Mouse (Mus musculus) embryonic stem cell, embryonic (primary cell): ENCODE data around the gene Gnai2.

ENCODE experiments used
- CTCF ChIA-PET, 4 experiments: fragments of 300-600 bp in 2 of 4; fragments of 350-600 bp in 2 of 4; sonication (Branson Sonifier 250); formaldehyde crosslinking; loops; one replicate each; lab custom pipeline; 2022; ENCODE audit warnings: inconsistent platforms in 2 of 4; lab: Charles Lee
- POLR2A ChIA-PET, 4 experiments: fragments of 300-600 bp in 2 of 4; fragments of 350-600 bp in 2 of 4; sonication (Branson Sonifier 250); formaldehyde crosslinking; loops; one replicate each; lab custom pipeline; 2022; ENCODE audit warnings: antibody characterized with exemption in 4 of 4, inconsistent platforms in 1 of 4; lab: Charles Lee

The Gnai2 gene

DNA sequence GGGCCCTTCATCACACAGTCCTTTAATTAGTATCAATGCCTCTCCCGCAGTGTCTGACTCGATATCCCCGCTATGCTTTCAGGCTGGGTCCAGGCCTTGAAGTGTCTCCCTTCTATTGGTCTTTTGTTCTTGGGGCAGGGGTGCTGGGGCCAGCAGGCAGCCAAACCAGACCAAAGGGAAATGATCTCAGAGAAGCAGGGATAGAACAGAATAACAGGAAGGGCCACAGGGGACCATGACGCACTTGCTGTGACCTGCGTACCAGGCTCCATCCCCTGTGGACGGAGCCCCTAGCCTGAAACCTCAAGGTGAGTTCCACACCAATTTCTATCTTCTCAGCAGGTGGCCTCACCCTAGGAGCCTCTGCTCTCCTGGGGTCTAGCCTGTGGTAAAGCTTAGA lies 17.1 kb downstream of the Gnai2 start:
- ChIA-PET CTCF (interaction anchor here (0.6 to 9.0 kb wide), 25 partner anchors 8 to 287 kb away, joined by 3 to 109 read pairs (median 4); partner anchors contain the start of genes Gnai2 (in 1 of the 4) and Sema3b (in 1 of the 4)), POLR2A (interaction anchor here in 2 of 4 experiments (0.8 to 3.1 kb wide), 10 partner anchors 8 to 75 kb away, joined by 3 to 12 read pairs (median 4); partner anchors contain the start of gene Gnai2 (in 1 of the 2))

DNA sequence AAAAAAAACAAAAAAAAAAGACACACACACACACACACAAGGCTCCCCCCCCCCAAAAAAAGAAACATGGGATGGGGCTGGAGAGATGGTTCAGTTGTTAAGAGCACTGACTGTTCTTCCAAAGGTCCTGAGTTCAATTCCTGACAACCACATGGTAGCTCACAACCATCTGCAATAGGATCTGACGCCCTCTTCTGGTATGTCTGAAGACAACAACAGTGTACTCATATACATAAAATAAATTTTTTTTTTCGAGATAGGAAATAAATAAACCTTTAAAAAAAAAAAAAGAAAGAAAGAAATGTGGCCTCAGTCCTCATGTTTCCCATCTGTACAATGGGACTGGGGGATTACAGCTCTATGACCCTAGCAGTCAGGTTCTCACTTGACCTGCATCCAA lies 17.7 kb downstream of the Gnai2 start:
- ChIA-PET CTCF (interaction anchor here (0.6 to 9.0 kb wide), 33 partner anchors 8 to 1190 kb away, joined by 3 to 109 read pairs (median 4); partner anchors contain the start of genes Gnai2 (in 1 of the 4), Hyal3 (in 1 of the 4), Ifrd2 (in 1 of the 4) and Sema3b (in 1 of the 4)), POLR2A (interaction anchor here in 2 of 4 experiments (0.7 to 3.1 kb wide), 10 partner anchors 9 to 74 kb away, joined by 3 to 12 read pairs (median 5); partner anchors contain the start of genes Gnai2 (in 1 of the 2) and Ifrd2 (in 1 of the 2))

DNA sequence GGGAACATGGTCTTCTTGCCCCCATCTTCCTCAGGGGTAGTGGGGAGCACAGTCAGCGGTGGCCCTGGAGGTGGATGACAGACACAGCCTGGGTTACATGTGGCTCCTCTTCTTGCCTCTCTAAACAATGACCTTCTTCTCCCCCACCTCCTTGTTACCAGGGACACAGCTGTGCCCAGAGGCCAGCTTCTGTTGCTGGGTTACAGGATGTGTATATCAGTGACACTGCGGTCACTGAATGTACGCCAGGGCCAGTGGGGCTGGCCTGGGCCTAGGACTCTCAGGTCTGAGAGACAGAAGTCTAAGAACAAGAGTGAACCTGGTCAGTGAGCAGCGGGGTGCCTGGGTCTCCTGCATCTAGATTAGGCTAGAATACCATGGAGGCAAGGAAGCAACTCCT lies 20.1 kb downstream of the Gnai2 start:
- CTCF ChIA-PET, result interaction anchor here in 3 of 4 experiments (1.0 to 9.0 kb wide), 11 partner anchors 11 to 258 kb away, joined by 3 to 161 read pairs (median 7); partner anchors contain the start of gene Ifrd2 (in 1 of the 3)
- POLR2A ChIA-PET, result interaction anchor here in 2 of 4 experiments (0.9 to 4.3 kb wide), 10 partner anchors 9 to 38 kb away, joined by 3 to 27 read pairs (median 4); partner anchors contain the start of genes Gnai2 (in 1 of the 2) and Hyal1 (in 1 of the 2)

DNA sequence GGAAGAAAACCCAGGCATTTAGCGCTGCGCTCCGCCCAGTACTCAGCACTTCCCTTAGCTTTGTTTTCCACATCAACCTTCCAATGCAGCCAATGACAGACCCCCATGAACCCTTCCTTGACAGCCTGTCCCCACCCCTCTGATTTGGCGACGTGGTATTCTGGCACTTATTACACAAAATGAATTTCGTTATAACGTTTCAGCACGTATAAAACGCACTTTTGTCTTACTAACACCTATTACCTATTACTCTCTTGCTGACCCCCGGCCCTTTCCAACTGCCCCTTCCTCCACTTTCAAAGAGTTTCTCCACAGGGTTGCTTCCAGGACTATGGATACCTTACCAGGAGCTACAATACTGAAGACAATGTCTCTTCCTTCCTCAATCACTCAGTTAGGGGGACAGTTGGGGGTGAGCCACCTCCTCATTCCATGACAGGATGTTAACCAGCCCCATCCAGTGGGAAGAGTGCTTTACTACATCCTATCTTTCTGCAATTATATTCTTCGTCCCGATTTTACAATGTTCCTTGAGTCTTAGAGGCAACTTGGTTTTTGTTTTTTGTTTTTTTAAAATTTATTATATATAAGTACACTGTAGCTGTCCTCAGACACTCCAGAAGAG lies 22.1 kb downstream of the Gnai2 start:
- CTCF ChIA-PET, result interaction anchor here (0.6 to 9.0 kb wide), 93 partner anchors 12 to 1039 kb away, joined by 3 to 161 read pairs (median 5); partner anchors contain the start of genes Gnai2 (in 3 of the 4), Hyal2 (in 2 of the 4), Tmem115 (in 2 of the 4) and Zmynd10 (in 2 of the 4)
- POLR2A ChIA-PET, result interaction anchor here (0.5 to 4.8 kb wide), 101 partner anchors 10 to 1244 kb away, joined by 3 to 93 read pairs (median 5); partner anchors contain the start of genes Gnai2 (in 3 of the 4), Hyal3 (in 3 of the 4), Ifrd2 (in 3 of the 4) and Cyb561d2 (in 2 of the 4)

DNA sequence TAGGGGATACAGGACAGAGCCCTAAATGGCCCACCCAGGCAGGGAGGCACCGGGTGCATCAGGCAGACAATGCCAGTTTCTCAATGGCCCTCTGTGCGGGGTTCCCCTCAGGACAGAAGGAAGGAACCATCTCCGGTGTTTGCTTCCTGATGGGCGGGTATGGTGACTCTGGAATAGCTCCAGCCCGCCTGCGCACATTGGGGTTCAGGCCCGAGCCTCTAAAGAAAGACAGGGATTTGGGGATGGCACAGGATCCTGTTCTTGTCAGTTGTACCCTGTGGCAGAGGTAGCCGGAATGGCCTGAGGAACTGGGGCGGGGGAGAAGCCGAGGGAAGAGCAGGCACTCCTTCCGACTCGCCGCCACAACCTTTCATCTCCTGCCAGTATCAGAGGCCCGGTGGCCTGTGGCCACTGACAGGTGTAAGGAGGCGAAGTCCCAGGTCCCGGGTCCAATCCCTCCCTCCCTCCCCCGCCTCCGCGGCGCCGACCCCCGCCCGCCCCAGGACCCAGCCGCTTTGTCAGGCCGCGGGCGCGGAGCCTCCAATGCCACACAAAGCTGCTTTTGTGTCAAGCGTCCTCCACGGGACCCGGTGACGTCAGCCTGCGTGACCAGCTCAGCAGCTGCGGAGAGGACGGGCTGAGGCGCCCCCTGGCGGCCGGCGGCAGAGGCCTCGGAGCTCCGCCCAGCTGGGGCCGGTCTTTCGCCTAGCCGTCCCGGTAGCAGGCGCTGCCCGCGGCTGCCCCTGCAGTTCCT lies 22.8 kb downstream of the Gnai2 start:
- ChIA-PET CTCF (interaction anchor here (0.5 to 9.0 kb wide), 98 partner anchors 10 to 1040 kb away, joined by 3 to 161 read pairs (median 5); partner anchors contain the start of genes Gnai2 (in 3 of the 4), Tmem115 (in 3 of the 4), Hyal2 (in 2 of the 4) and Zmynd10 (in 2 of the 4)), POLR2A (interaction anchor here (0.5 to 4.8 kb wide), 112 partner anchors 9 to 1243 kb away, joined by 3 to 93 read pairs (median 5); partner anchors contain the start of genes Gnai2 (in 3 of the 4), Hyal3 (in 3 of the 4), Ifrd2 (in 3 of the 4) and Cyb561d2 (in 2 of the 4))

DNA sequence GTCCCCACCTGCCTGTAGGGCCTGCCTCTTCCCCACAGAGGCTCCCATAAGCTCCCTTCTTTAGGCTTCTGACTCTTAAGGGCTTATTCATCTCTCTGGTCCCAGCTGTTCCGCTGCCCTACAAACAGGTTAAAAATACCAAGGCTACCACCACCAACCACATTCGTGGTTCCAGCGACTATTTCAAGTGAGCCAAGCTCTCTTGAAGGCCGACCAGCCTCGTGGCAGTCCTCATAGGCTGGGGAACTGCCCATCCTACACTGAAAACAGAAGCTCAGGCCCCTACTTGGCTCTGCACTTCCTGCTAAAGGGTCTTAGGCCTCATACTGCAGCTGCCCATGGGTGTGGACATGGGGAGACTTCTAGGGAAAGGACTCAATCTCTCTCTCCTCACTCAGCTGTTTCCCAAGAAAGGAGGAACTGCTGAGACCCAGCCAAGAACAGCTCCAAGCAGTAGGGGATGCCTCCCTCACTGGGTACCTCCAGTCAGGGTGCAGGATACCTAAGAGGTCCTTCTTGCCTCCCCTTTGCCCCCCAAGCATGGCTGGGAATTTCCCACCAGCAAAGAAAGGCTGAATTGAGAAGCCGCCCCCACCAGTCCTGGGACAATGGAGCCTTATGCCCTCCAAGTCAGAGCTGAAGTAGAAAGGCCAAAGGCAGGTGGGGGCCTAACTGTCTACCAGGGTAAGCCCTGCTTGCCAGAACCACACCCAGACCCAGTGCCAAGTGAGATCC lies 23.5 kb downstream of the Gnai2 start:
- ChIA-PET CTCF (interaction anchor here (0.6 to 9.0 kb wide), 35 partner anchors 9 to 968 kb away, joined by 3 to 161 read pairs (median 7); partner anchors contain the start of genes Gnai2 (in 2 of the 4), Cyb561d2 (in 1 of the 4), Hyal2 (in 1 of the 4) and Nprl2 (in 1 of the 4)), POLR2A (interaction anchor here in 3 of 4 experiments (0.5 to 4.8 kb wide), 61 partner anchors 9 to 381 kb away, joined by 3 to 93 read pairs (median 8); partner anchors contain the start of genes Gnai2 (in 3 of the 3), Cyb561d2 (in 2 of the 3), Hyal3 (in 2 of the 3) and Ifrd2 (in 2 of the 3))

DNA sequence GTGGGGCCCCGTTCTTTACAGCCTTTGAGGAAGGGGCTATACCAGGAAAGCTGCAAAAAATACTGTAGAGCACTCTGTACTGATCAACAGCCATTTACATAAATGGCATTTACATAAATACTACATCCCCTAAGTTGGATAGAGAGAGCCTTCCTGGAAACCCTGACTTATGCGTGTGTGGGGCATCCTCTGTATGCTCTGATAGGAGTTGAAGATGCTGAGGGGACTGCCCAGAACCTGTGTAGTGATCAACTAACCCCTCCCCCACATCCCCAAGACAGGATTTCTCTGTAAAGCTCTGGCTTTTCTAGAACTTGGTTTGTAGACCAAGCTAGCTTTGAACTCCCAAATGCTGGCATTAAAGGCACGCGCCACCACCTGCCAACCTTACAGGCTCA lies 25.7 kb downstream of the Gnai2 start:
- ChIA-PET CTCF (interaction anchor here in 3 of 4 experiments (0.6 to 9.0 kb wide), 17 partner anchors 8 to 146 kb away, joined by 3 to 161 read pairs (median 4); partner anchors contain the start of gene Gnai2 (in 1 of the 3)), POLR2A (interaction anchor here in 3 of 4 experiments (0.7 to 4.8 kb wide), 20 partner anchors 9 to 106 kb away, joined by 3 to 82 read pairs (median 6); partner anchors contain the start of genes Hyal1 (in 2 of the 3), Ifrd2 (in 2 of the 3) and Gnai2 (in 1 of the 3))

DNA sequence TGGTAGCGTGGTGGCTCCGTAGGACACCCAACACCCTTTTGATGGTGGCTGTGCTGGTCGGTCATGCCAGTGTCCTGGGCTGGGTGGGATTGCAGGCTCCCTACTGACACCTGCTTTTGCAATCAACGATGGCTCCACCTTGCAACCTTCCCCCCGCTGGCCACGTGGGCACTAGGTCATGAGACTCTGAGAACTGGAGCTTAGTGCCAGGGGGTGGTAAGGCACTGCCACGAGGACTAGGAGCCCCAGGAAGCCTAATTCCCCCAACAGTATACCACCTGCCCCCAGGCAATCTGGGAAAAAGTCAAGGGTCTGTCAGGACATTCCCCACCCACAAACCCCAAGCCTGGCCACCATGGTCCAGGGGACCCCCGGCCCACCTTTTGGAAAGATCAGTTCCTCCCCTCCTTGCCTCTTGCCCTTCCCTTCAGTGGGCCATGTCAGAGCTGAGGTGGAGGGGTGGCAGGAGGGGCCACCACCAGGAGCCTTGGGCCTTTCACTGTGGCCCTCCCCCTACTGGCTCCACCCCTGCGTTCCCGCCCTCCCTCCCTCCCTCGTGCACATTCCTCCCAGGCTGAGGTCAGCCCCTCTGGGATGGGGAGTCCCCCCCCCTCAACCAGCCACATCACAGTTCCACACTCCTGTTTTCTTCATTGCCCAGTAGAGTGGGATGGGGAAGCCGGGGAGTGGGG lies 26.3 kb downstream of the Gnai2 start, which contains the start of gene Sema3b:
TSS of gene Sema3b (minus strand) at position 489 of the 692 bp plus-strand sequence.
- ChIA-PET POLR2A (interaction anchor here in 3 of 4 experiments (0.7 to 4.8 kb wide), 24 partner anchors 9 to 506 kb away, joined by 3 to 82 read pairs (median 4); partner anchors contain the start of genes Hyal1 (in 2 of the 3), Ifrd2 (in 2 of the 3) and Gnai2 (in 1 of the 3)), CTCF (interaction anchor here in 3 of 4 experiments (0.6 to 9.0 kb wide), 17 partner anchors 8 to 146 kb away, joined by 3 to 161 read pairs (median 4); no protein-coding TSS in a partner anchor)

DNA sequence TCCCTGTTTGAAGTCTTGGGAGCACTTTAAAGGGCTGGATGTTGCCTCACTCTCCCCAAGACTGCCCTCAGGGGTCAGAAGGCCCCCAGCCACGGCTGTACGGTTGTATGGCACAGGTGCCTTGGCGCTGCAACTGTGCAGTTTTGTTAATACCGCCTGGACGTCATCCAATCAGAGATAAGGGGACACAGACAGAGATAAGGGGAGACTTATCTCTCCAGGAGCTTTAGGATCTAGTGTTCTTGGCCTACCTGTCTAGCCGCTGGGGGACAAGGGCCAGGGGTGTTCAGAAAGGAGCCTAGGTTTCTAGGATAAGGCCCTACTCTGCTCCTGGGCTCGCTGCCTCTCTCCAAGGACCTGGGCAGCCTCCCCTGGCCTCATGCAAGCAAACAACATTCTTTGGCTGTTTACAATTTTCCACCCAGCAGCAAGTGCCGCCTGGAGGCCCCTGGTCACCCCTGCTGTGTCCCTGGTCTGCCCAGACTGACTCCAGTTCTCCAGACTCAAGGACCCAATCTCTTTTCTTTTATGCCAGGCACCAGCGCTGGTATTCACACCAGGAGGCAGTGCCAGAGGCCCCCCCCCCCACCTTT lies 27.4 kb downstream of the Gnai2 start:
- ChIA-PET CTCF (interaction anchor here in 3 of 4 experiments (0.5 to 8.2 kb wide), 12 partner anchors 8 to 132 kb away, joined by 3 to 110 read pairs (median 4); no protein-coding TSS in a partner anchor), POLR2A (interaction anchor here in 3 of 4 experiments (0.7 to 4.6 kb wide), 25 partner anchors 12 to 508 kb away, joined by 3 to 18 read pairs (median 3); partner anchors contain the start of genes Gnai2 (in 2 of the 3), Hyal1 (in 1 of the 3), Ifrd2 (in 1 of the 3) and Tusc2 (in 1 of the 3))

DNA sequence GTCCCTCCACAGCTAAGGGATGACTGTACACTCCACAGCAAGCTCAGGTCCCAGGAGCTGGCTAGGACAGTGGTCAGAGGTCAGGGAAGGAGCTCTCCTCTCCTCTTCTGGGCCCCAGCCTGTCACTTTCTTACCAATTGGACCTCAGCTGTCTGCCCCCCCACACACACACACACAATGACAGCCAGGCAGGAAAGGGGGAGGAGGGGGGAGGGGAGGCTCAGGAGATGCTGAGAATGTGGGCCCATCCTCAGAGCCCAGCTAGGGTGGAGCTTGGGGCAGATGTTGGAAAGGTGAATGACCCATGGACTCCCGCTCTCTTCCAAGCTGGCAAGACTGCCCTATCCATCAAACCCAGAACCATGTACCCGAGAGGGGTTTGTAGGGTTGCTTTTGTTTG lies 28.1 kb downstream of the Gnai2 start:
- CTCF ChIA-PET, result interaction anchor here (0.6 to 8.2 kb wide), 12 partner anchors 9 to 71 kb away, joined by 3 to 110 read pairs (median 5); no protein-coding TSS in a partner anchor
- POLR2A ChIA-PET, result interaction anchor here in 3 of 4 experiments (0.5 to 4.6 kb wide), 19 partner anchors 9 to 1402 kb away, joined by 3 to 18 read pairs (median 5); partner anchors contain the start of genes Gnai2 (in 2 of the 3), Ifrd2 (in 2 of the 3) and Tusc2 (in 1 of the 3)

DNA sequence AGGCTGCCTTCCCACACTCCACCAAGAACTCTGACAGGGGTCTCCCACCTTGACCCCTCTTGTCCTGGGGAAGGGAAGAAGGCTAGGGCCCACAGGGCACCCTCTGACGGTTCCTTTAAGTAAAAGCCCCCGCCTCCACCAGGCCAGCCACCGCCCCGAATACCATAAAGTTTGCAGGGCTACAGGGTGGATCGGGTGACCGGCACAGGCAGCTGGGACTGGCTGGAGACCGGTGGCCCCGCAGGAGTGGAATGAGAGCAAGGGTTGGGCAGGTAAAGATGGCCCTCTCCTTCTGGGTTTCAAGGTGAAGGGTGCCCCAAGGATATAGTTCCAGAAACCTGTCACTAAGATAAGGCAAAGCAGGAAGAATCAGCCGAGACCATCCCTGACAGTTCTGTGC lies 28.6 kb downstream of the Gnai2 start:
- ChIA-PET POLR2A (interaction anchor here (0.7 to 4.6 kb wide), 20 partner anchors 8 to 397 kb away, joined by 3 to 18 read pairs (median 5); partner anchors contain the start of genes Gnai2 (in 2 of the 4), Ifrd2 (in 2 of the 4), Hyal3 (in 1 of the 4) and Tusc2 (in 1 of the 4)), CTCF (interaction anchor here (0.7 to 8.2 kb wide), 13 partner anchors 11 to 71 kb away, joined by 3 to 110 read pairs (median 5); no protein-coding TSS in a partner anchor)

DNA sequence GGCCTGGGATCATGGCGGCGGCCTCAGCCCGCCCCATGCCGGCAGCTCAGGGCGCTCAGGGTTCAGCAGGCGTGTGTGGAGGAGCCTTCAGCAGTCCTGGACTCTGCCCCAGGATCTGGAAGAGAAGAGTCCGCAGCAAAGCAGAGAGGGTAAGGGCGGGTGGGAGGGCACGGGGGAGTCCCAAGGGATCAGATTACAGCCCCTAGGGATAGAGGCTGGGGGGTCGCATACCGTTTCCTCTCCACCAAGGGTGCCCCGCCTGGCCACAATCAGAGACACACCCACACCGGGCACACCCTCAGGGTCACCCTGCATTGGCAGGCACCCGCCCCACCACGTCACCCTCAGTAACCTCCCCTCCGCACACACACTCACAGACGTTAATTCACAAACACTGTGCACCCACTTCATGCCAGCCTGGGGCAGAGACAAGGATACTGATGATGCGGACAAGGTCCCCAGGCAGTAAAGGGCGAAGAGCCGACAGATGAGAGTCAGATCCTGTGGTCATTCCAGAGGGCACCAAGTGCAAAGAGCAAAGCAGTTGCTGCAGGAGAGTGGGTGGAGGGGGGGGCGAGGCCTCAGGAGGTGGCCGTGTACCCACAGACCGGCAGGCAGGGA lies 30.0 kb downstream of the Gnai2 start:
- CTCF ChIA-PET, result interaction anchor here in 1 of 4 experiments (0.5 to 1.5 kb wide), 4 partner anchors 13 to 40 kb away, joined by 3 to 7 read pairs (median 3); partner anchors contain the start of gene Ifrd2
- POLR2A ChIA-PET, result interaction anchor here in 2 of 4 experiments (1.5 to 21.2 kb wide), 2 partner anchors 19 to 29 kb away, joined by 4 to 450 read pairs; partner anchors contain the start of genes Hyal1 (in 1 of the 2), Hyal2 (in 1 of the 2), Hyal3 (in 1 of the 2) and Ifrd2 (in 1 of the 2)

DNA sequence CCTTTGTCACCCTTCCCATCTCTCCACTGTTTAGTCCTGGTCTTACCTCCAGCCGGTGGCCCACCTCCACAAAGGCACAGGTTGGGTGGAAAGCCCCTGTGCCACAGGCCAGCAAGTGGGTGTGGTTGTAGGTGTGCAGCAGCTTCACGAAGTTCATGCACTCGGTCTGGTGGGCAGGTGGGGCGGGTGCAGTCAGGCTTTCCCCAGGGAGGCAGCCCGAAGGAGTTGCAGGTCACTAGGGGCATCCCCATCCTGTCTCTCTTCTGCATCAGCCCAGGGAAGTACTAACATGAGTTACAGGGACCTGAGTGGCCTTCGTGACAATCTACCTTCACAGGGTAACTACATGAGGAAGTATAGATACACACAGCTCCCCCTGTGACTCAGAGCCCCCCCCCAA lies 31.9 kb downstream of the Gnai2 start:
- POLR2A ChIA-PET, result interaction anchor here in 3 of 4 experiments (0.8 to 21.2 kb wide), 6 partner anchors 8 to 42 kb away, joined by 4 to 450 read pairs (median 8); partner anchors contain the start of genes Hyal1 (in 1 of the 3), Hyal2 (in 1 of the 3), Hyal3 (in 1 of the 3) and Ifrd2 (in 1 of the 3)
- CTCF ChIA-PET, result interaction anchor here (0.6 to 7.5 kb wide), 9 partner anchors 9 to 393 kb away, joined by 3 to 109 read pairs (median 8); partner anchors contain the start of genes Gm20662 (in 1 of the 4), Gnai2 (in 1 of the 4) and Sema3b (in 1 of the 4)
